Mouse (Mus musculus) brain, embryonic 14.5 days (tissue): ENCODE data around the gene Inhbe. TPM values are rescaled to one million over a fixed set of nuclear protein-coding genes. Genes with fewer than 3 reads are reported as not detected.
A peak's percentile ranks its signal among the peaks of the same experiment; 100 is the strongest.
"Not testable (repeated sequence)": the region's sequence is repeated elsewhere in the genome, so short reads cannot be mapped to it uniquely, and the experiment has no call there.

Experiments used
- DNase-seq: peaks from one replicate; pipeline ENCODE4 v3.0.0-alpha.2; 2011; ENCODE audit warnings: low read depth
- CTCF ChIP-seq: fragments of 200-500 bp; IDR thresholded peaks from 2 replicates; pipeline ENCODE4 v1.5.1; 2012; ENCODE audit warnings: inconsistent platforms, mild to moderate bottlenecking, moderate library complexity, borderline replicate concordance; ENCODE audit not compliant: insufficient read depth, insufficient read length; ENCODE audit errors: extremely low read depth
- POLR2A ChIP-seq: fragments of 200-500 bp; IDR thresholded peaks from 2 replicates; pipeline ENCODE4 v1.6.1; 2012; ENCODE audit warnings: mild to moderate bottlenecking, inconsistent platforms, borderline replicate concordance; ENCODE audit not compliant: poor library complexity, insufficient read depth, insufficient read length, severe bottlenecking; ENCODE audit errors: extremely low read depth
- polyA plus RNA-seq: library from polyadenylated mRNA; depleted of rRNA; stranded (reverse); fragments of >200 nt; gene quantifications from 2 replicates; pipeline ENCODE4 v1.2.3, GENCODE M21; 2012

Gene Inhbe
- polyA plus RNA-seq, 1 experiment, result not detected

- no peak for DNase-seq
- TF ChIP-seq CTCF (no peak), POLR2A (no peak)
These were observed 27.4 kb downstream of the Inhbe start for GRCm38 (mm10) chr10:127326828-127327227.

GRCm38 (mm10) chr10:127326017-127326801 lies 28.0 kb downstream of the Inhbe start:
- no peak for TF ChIP-seq CTCF
- DNase-seq, result peak; percentile 15

GRCm38 (mm10) chr10:127325454-127326016 lies 28.7 kb downstream of the Inhbe start:
- no peak for DNase-seq

GRCm38 (mm10) chr10:127324495-127324894 lies 29.7 kb downstream of the Inhbe start:
- peak; percentile 45 for DNase-seq
- TF ChIP-seq POLR2A (no peak), CTCF (peak; percentile 51; the same call in 1 of the 2 replicates)

More at GRCm38 (mm10) chr10:127325454-127326016, 28.7 kb downstream of the Inhbe start:
- no peak for TF ChIP-seq CTCF

GRCm38 (mm10) chr10:127323131-127323855 lies 30.9 kb downstream of the Inhbe start:
- TF ChIP-seq POLR2A (no peak), CTCF (no peak)
- DNase-seq, result no peak

GRCm38 (mm10) chr10:127322669-127323068 lies 31.5 kb downstream of the Inhbe start:
- no peak for TF ChIP-seq CTCF
- no peak for TF ChIP-seq POLR2A
- no peak for DNase-seq

GRCm38 (mm10) chr10:127322178-127322577 lies 32.0 kb downstream of the Inhbe start:
- TF ChIP-seq CTCF, result no peak
- TF ChIP-seq POLR2A, result no peak
- DNase-seq, result no peak

GRCm38 (mm10) chr10:127321621-127322020 lies 32.6 kb downstream of the Inhbe start, which contains the start of gene Arhgap9:
Gene Arhgap9, plus strand, starts transcription at chr10:127321964.
- DNase-seq, result no peak
- no peak for TF ChIP-seq CTCF
- no peak for TF ChIP-seq POLR2A

- DNase-seq, result no peak
- TF ChIP-seq CTCF, result no peak
- TF ChIP-seq POLR2A, result no peak
These were observed 34.2 kb downstream of the Inhbe start for GRCm38 (mm10) chr10:127319969-127320368.

- no peak for DNase-seq
- TF ChIP-seq CTCF (no peak), POLR2A (no peak)
These were observed 36.2 kb downstream of the Inhbe start for GRCm38 (mm10) chr10:127318009-127318408.

GRCm38 (mm10) chr10:127317277-127317676 lies 36.9 kb downstream of the Inhbe start:
- TF ChIP-seq CTCF, result no peak
- TF ChIP-seq POLR2A, result no peak
- DNase-seq, result no peak

- not testable (repeated sequence) for DNase-seq
These were observed 39.3 kb downstream of the Inhbe start for GRCm38 (mm10) chr10:127314950-127315349.

- not testable (repeated sequence) for DNase-seq
These were observed 40.7 kb downstream of the Inhbe start for GRCm38 (mm10) chr10:127313516-127313915.
